Mouse (Mus musculus) neural tube, embryonic 11.5 days (tissue): ENCODE results near the gene Olfr867. TPM values are rescaled to one million over a fixed set of nuclear protein-coding genes. Genes with fewer than 3 reads are reported as not detected.

ENCODE experiments used
- microRNA-seq: library from miRNA; unstranded; fragments of <30 nt; microRNA quantifications from one replicate; pipeline ENCODE4, GENCODE M21; 2016
- polyA plus RNA-seq: library from polyadenylated mRNA; unstranded; fragments of >200 nt; fragmentation: Nextera tagmentation; extraction: Ambion mirVana; gene quantifications from 2 replicates; pipeline ENCODE4 v1.2.1, GENCODE M21; 2014

Olfr867 gene
- polyA plus RNA-seq, 1 experiment from 2014 or later: not detected

Small RNA genes lying within 50 kb of the gene (microRNA-seq; reads per million reads assigned to microRNA genes)
- gene Gm26231 (not detected), gene Gm44395 (not detected)

Other genes starting within 250 kb of the Olfr867 start
- not detected in 2 replicates for gene Olfr860, start 207.8 kb downstream of the Olfr867 start, polyA plus RNA-seq
- not detected in 2 replicates for gene Olfr862, start 169.6 kb downstream of the Olfr867 start, polyA plus RNA-seq
- gene Olfr77, start 140.7 kb downstream of the Olfr867 start, polyA plus RNA-seq: 0.22 and 0.27 TPM in 2 replicates
- gene Olfr866, start 29.5 kb downstream of the Olfr867 start, polyA plus RNA-seq: not detected in 2 replicates
- gene Olfr868, start 41.1 kb upstream of the Olfr867 start, polyA plus RNA-seq: not detected in 2 replicates
- gene Olfr869, start 71.4 kb upstream of the Olfr867 start, polyA plus RNA-seq: not detected in 2 replicates
- not detected in 2 replicates for gene Olfr870, start 116.5 kb upstream of the Olfr867 start, polyA plus RNA-seq
- gene Olfr871, start 154.6 kb upstream of the Olfr867 start, polyA plus RNA-seq: not detected in 2 replicates
- gene Olfr872, start 179.6 kb upstream of the Olfr867 start, polyA plus RNA-seq: not detected in 2 replicates
- gene Olfr39, start 224.8 kb upstream of the Olfr867 start, polyA plus RNA-seq: not detected in 2 replicates
- not detected in 2 replicates for gene Olfr873, start 241.0 kb upstream of the Olfr867 start, polyA plus RNA-seq